Mouse (Mus musculus): Measurements from ENCODE around the gene Glt8d1.

DNA sequence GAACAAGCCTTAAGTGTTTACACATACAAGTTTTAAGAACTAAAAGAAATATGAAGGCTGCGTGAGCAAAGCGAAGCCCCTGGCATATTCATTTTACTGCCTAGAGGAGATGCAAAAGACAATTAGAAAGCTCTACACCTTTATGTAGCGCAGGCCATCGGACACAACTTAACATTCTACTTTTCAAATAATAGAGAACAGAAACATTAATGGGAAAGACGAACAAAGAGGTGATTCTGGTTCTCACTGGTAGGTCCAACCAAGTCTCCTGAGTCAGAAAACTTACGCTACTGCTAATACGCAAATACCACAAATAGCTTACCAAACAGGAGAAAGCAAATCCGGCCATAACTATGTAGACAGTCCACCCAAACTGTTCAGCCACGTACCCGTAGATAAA, 844 bp upstream of the Glt8d1 start:
- no peak for TF ChIP-seq POLR2A (IDR thresholded peaks at IDR 0.05; ENCODE audit: borderline replicate concordance, control insufficient read depth, low read depth, low read length)
- TF ChIP-seq CTCF (IDR thresholded peaks at IDR 0.05; ENCODE audit: control insufficient read depth, insufficient read depth, low read length) = no peak

Measured in bone marrow, adult 2 months (tissue).